Mouse (Mus musculus): ENCODE results near the gene Nup62cl. TPM values are rescaled to one million over a fixed set of nuclear protein-coding genes. Genes with fewer than 3 reads are reported as not detected.

The Nup62cl gene
- under 1 TPM; 0.25 to 0.82 TPM for total RNA-seq (2021)
- long read RNA-seq, experiment 1: 0 reads
- long read RNA-seq, experiment 2, partial matches to known transcripts: 0 of 1 reads
- long read RNA-seq, experiment 2, other reads (novel, unspliced or antisense): 1 of 1 reads

GRCm38 (mm10) chrX:140062135-140062975 is at the start of gene Nup62cl, which contains the start of gene Pih1h3b:
Nup62cl (minus strand) TSS chrX:140062712.
Pih1h3b (plus strand) TSS chrX:140062879.
- DNase-seq: peak; percentile 45
- intact Hi-C loops (cut with DNase I; ENCODE audit: low total_unique reads): no loop called here

- no peak for DNase-seq
Measured at GRCm38 (mm10) chrX:140094066-140094465, 31.6 kb upstream of the Nup62cl start.

GRCm38 (mm10) chrX:140082535-140082934 is 20.0 kb upstream of the Nup62cl start:
- no peak for DNase-seq
- intact Hi-C loops (cut with DNase I; ENCODE audit: low total_unique reads): no loop called here

More at GRCm38 (mm10) chrX:140094066-140094465, 31.6 kb upstream of the Nup62cl start:
- intact Hi-C loops (cut with DNase I; ENCODE audit: low total_unique reads): no loop called here

GRCm38 (mm10) chrX:140060886-140061874 is 1.3 kb downstream of the Nup62cl start:
- intact Hi-C loops (cut with DNase I; ENCODE audit: low total_unique reads): no loop called here
- peak; percentile 6 for DNase-seq

- DNase-seq: no peak
- intact Hi-C loops (cut with DNase I; ENCODE audit: low total_unique reads): no loop called here
Measured at GRCm38 (mm10) chrX:139998691-139999065, 63.8 kb downstream of the Nup62cl start.

- intact Hi-C loops (cut with DNase I; ENCODE audit: low total_unique reads): no loop called here
- DNase-seq: peak; percentile 15
Measured at GRCm38 (mm10) chrX:139997740-139998690, 64.5 kb downstream of the Nup62cl start, which contains the start of gene Rbm41. Rbm41 (minus strand) TSS chrX:139998595.

GRCm38 (mm10) chrX:139982115-139982514 is 80.4 kb downstream of the Nup62cl start:
- DNase-seq: no peak
- intact Hi-C loops (cut with DNase I; ENCODE audit: low total_unique reads): no loop called here

Other genes with a start within 250 kb of the Nup62cl start
- gene Morc4, start 191.0 kb downstream of the Nup62cl start, total RNA-seq (2021): 1 to 10 TPM; 7.7 to 9.5 TPM
- gene Rbm41, start 64.1 kb downstream of the Nup62cl start, total RNA-seq (2021): 1 to 10 TPM; 4.6 to 4.8 TPM
- not detected for gene Pih1h3b, start 167 bp upstream of the Nup62cl start, total RNA-seq (2021)

Data from gastrocnemius, postnatal 14 days (tissue).